Mouse (Mus musculus): Measurements from ENCODE around the gene Chchd2. TPM values are rescaled to one million over a fixed set of nuclear protein-coding genes. Genes with fewer than 3 reads are reported as not detected.
"Not testable (repeated sequence)": the region's sequence is repeated elsewhere in the genome, so short reads cannot be mapped to it uniquely, and the experiment has no call there.

Gene Chchd2
- polyA plus RNA-seq, 1 experiment from 2014 or later, result 510 TPM

- peak within 1 kb of the TSS; percentile 69 for H3K4me3 ChIP-seq (ENCODE audit: low read depth, low read length)
- 2% methylated on average over 44 of the region's 44 CpGs for WGBS (ENCODE audit: insufficient replicate concordance)
- peak; percentile 100 for ATAC-seq (ENCODE audit: low read depth)
- no peak within 1 kb of the TSS for H3K27ac ChIP-seq (ENCODE audit: low read length)
- no peaks in the 10 kb centered on the region for H3K36me3 ChIP-seq (ENCODE audit: control insufficient read depth, insufficient read depth)
- H3K4me2 ChIP-seq (ENCODE audit: low read depth, low read length), result peak within 1 kb of the TSS; percentile 93
- no peaks in the 10 kb centered on the region for H3K9me3 ChIP-seq (replicated peaks; ENCODE audit: control insufficient read depth, low read length)
- H3K9ac ChIP-seq (ENCODE audit: low read depth, low read length), result peak within 1 kb of the TSS; percentile 57
- H3K27me3 ChIP-seq (ENCODE audit: control insufficient read depth, insufficient read depth, low read depth, low read length), result no peaks in the 10 kb centered on the region
- peaks cover 11% of the 10 kb centered on the region for H3K4me1 ChIP-seq (ENCODE audit: control insufficient read depth, low read depth, low read length)
These were observed 8.2 kb upstream of the Chchd2 start, which contains the start of gene Zbed5 for GRCm38 (mm10) chr5:129895198-129896088. TSS of gene Zbed5 (plus strand) at chr5:129895723.

GRCm38 (mm10) chr5:129890390-129890789 is 3.1 kb upstream of the Chchd2 start:
- H3K4me3 ChIP-seq (ENCODE audit: low read depth, low read length); H3K36me3 ChIP-seq (ENCODE audit: control insufficient read depth, insufficient read depth); H3K9ac ChIP-seq (ENCODE audit: low read depth, low read length); H3K4me2 ChIP-seq (ENCODE audit: low read depth, low read length); ATAC-seq (ENCODE audit: low read depth); H3K9me3 ChIP-seq (replicated peaks; ENCODE audit: control insufficient read depth, low read length); H3K27ac ChIP-seq (ENCODE audit: low read length); H3K27me3 ChIP-seq (ENCODE audit: control insufficient read depth, insufficient read depth, low read depth, low read length): not testable (repeated sequence)
- whole genome bisulfite sequencing (ENCODE audit: insufficient replicate concordance), result 73% methylated on average over 4 of the region's 7 CpGs
- peaks cover 18% of the 10 kb centered on the region for H3K4me1 ChIP-seq (ENCODE audit: control insufficient read depth, low read depth, low read length)

GRCm38 (mm10) chr5:129886271-129886670 is 999 bp downstream of the Chchd2 start:
- Histone ChIP-seq H3K4me1 (ENCODE audit: control insufficient read depth, low read depth, low read length) (peaks cover 17% of the 10 kb centered on the region), H3K36me3 (ENCODE audit: control insufficient read depth, insufficient read depth) (peaks cover 22% of the 10 kb centered on the region), H3K4me3 (ENCODE audit: low read depth, low read length) (peak overlapping the region; percentile 72), H3K27me3 (ENCODE audit: control insufficient read depth, insufficient read depth, low read depth, low read length) (no peaks in the 10 kb centered on the region), H3K9me3 (replicated peaks; ENCODE audit: control insufficient read depth, low read length) (no peaks in the 10 kb centered on the region), H3K4me2 (ENCODE audit: low read depth, low read length) (peak overlapping the region; percentile 88), H3K9ac (ENCODE audit: low read depth, low read length) (peak overlapping the region; percentile 79), H3K27ac (ENCODE audit: low read length) (peak overlapping the region; percentile 94)
- 7% methylated on average over 10 of the region's 10 CpGs for WGBS (ENCODE audit: insufficient replicate concordance)
- ATAC-seq (ENCODE audit: low read depth), result no peak

- Histone ChIP-seq H3K9me3 (replicated peaks; ENCODE audit: control insufficient read depth, low read length) (no peaks in the 10 kb centered on the region), H3K27me3 (ENCODE audit: control insufficient read depth, insufficient read depth, low read depth, low read length) (no peaks in the 10 kb centered on the region), H3K9ac (ENCODE audit: low read depth, low read length) (no peak overlapping the region), H3K4me2 (ENCODE audit: low read depth, low read length) (no peak overlapping the region), H3K27ac (ENCODE audit: low read length) (no peak overlapping the region), H3K4me1 (ENCODE audit: control insufficient read depth, low read depth, low read length) (no peaks in the 10 kb centered on the region; the same call in 1 of the 2 replicates), H3K4me3 (ENCODE audit: low read depth, low read length) (no peak overlapping the region), H3K36me3 (ENCODE audit: control insufficient read depth, insufficient read depth) (peaks cover 32% of the 10 kb centered on the region)
- 61% methylated on average over 3 of the region's 3 CpGs for WGBS (ENCODE audit: insufficient replicate concordance)
- ATAC-seq (ENCODE audit: low read depth), result no peak
These were observed 7.4 kb downstream of the Chchd2 start for GRCm38 (mm10) chr5:129879888-129880287.

- Histone ChIP-seq H3K4me3 (ENCODE audit: low read depth, low read length) (no peak overlapping the region), H3K27ac (ENCODE audit: low read length) (no peak overlapping the region), H3K4me1 (ENCODE audit: control insufficient read depth, low read depth, low read length) (no peaks in the 10 kb centered on the region; the same call in 1 of the 2 replicates), H3K9ac (ENCODE audit: low read depth, low read length) (no peak overlapping the region), H3K9me3 (replicated peaks; ENCODE audit: control insufficient read depth, low read length) (no peaks in the 10 kb centered on the region), H3K4me2 (ENCODE audit: low read depth, low read length) (no peak overlapping the region), H3K36me3 (ENCODE audit: control insufficient read depth, insufficient read depth) (peaks cover 25% of the 10 kb centered on the region), H3K27me3 (ENCODE audit: control insufficient read depth, insufficient read depth, low read depth, low read length) (no peaks in the 10 kb centered on the region)
- peak; percentile 72 for ATAC-seq (ENCODE audit: low read depth)
- 49% methylated on average over 2 of the region's 2 CpGs for WGBS (ENCODE audit: insufficient replicate concordance)
These were observed 8.3 kb downstream of the Chchd2 start for GRCm38 (mm10) chr5:129878946-129879345.

GRCm38 (mm10) chr5:129877731-129878455 is 9.4 kb downstream of the Chchd2 start:
- Histone ChIP-seq H3K36me3 (ENCODE audit: control insufficient read depth, insufficient read depth) (peaks cover 18% of the 10 kb centered on the region), H3K27me3 (ENCODE audit: control insufficient read depth, insufficient read depth, low read depth, low read length) (no peaks in the 10 kb centered on the region), H3K9ac (ENCODE audit: low read depth, low read length) (no peak overlapping the region), H3K4me2 (ENCODE audit: low read depth, low read length) (no peak overlapping the region), H3K4me3 (ENCODE audit: low read depth, low read length) (no peak overlapping the region), H3K4me1 (ENCODE audit: control insufficient read depth, low read depth, low read length) (no peaks in the 10 kb centered on the region; the same call in 1 of the 2 replicates), H3K27ac (ENCODE audit: low read length) (no peak overlapping the region), H3K9me3 (replicated peaks; ENCODE audit: control insufficient read depth, low read length) (no peaks in the 10 kb centered on the region)
- no peak for ATAC-seq (ENCODE audit: low read depth)
- 57% methylated on average over 9 of the region's 9 CpGs for WGBS (ENCODE audit: insufficient replicate concordance)

- H3K4me1 ChIP-seq (ENCODE audit: control insufficient read depth, low read depth, low read length), result no peaks in the 10 kb centered on the region; the same call in 1 of the 2 replicates
- H3K36me3 ChIP-seq (ENCODE audit: control insufficient read depth, insufficient read depth), result no peaks in the 10 kb centered on the region; the same call in 1 of the 2 replicates
- no peak overlapping the region for H3K27ac ChIP-seq (ENCODE audit: low read length)
- H3K4me3 ChIP-seq (ENCODE audit: low read depth, low read length), result no peak overlapping the region
- no peak overlapping the region for H3K9ac ChIP-seq (ENCODE audit: low read depth, low read length)
- ATAC-seq (ENCODE audit: low read depth), result no peak
- 60% methylated on average over 11 of the region's 11 CpGs for WGBS (ENCODE audit: insufficient replicate concordance)
- H3K9me3 ChIP-seq (replicated peaks; ENCODE audit: control insufficient read depth, low read length), result no peaks in the 10 kb centered on the region
- H3K27me3 ChIP-seq (ENCODE audit: control insufficient read depth, insufficient read depth, low read depth, low read length), result no peaks in the 10 kb centered on the region
- no peak overlapping the region for H3K4me2 ChIP-seq (ENCODE audit: low read depth, low read length)
These were observed 12.2 kb downstream of the Chchd2 start for GRCm38 (mm10) chr5:129875098-129875497.

GRCm38 (mm10) chr5:129873942-129874341 is 13.3 kb downstream of the Chchd2 start:
- Histone ChIP-seq H3K27me3 (ENCODE audit: control insufficient read depth, insufficient read depth, low read depth, low read length) (no peaks in the 10 kb centered on the region), H3K4me2 (ENCODE audit: low read depth, low read length) (no peak overlapping the region), H3K4me3 (ENCODE audit: low read depth, low read length) (no peak overlapping the region), H3K36me3 (ENCODE audit: control insufficient read depth, insufficient read depth) (no peaks in the 10 kb centered on the region), H3K9ac (ENCODE audit: low read depth, low read length) (no peak overlapping the region), H3K9me3 (replicated peaks; ENCODE audit: control insufficient read depth, low read length) (no peaks in the 10 kb centered on the region), H3K4me1 (ENCODE audit: control insufficient read depth, low read depth, low read length) (no peaks in the 10 kb centered on the region; the same call in 1 of the 2 replicates), H3K27ac (ENCODE audit: low read length) (no peak overlapping the region)
- ATAC-seq (ENCODE audit: low read depth), result no peak
- WGBS (ENCODE audit: insufficient replicate concordance), result 71% methylated on average over 12 of the region's 12 CpGs
